Mouse (Mus musculus) MEL (cell line): ENCODE measurements around the gene Gpr61. TPM values are rescaled to one million over a fixed set of nuclear protein-coding genes. Genes with fewer than 3 reads are reported as not detected.

Experiments used
- DNase-seq: peaks from one replicate; pipeline ENCODE4 v3.0.0; 2011; ENCODE audit warnings: low read depth, low spot score
- H3K27ac ChIP-seq: 2 replicates; pipeline ENCODE4 v1.5.1; 2012; ENCODE audit warnings: low read depth, mild to moderate bottlenecking, control low read depth, low read length, moderate library complexity; ENCODE audit not compliant: control insufficient read depth
- H3K27me3 ChIP-seq, 2 experiments: fragments of 150-350 bp in 1 of 2; sonication (generic) in 1 of 2; 2 replicates each; pipeline ENCODE4 v1.6.1; 2012; ENCODE audit warnings: low read length in 2 of 2, mild to moderate bottlenecking in 2 of 2, improper control_type of control experiment in 1 of 2, moderate library complexity in 1 of 2; ENCODE audit not compliant: insufficient read depth in 2 of 2, control insufficient read depth in 1 of 2
- H3K36me3 ChIP-seq, 2 experiments: 2 replicates each; pipeline ENCODE4 v1.6.1; 2012 to 2014; ENCODE audit warnings: low read length in 2 of 2, improper control_type of control experiment in 1 of 2, inconsistent platforms in 1 of 2, mild to moderate bottlenecking in 1 of 2; ENCODE audit not compliant: insufficient read depth in 2 of 2, control insufficient read depth in 1 of 2
- H3K4me1 ChIP-seq, 2 experiments: fragments of 150-350 bp in 1 of 2; sonication (generic) in 1 of 2; 2 replicates each; pipeline ENCODE4 v1.6.1; 2012; ENCODE audit warnings: low read length in 2 of 2, improper control_type of control experiment in 1 of 2, mild to moderate bottlenecking in 1 of 2; ENCODE audit not compliant: insufficient read depth in 2 of 2, control insufficient read depth in 1 of 2
- H3K4me3 ChIP-seq, 2 experiments: fragments of 150-350 bp in 1 of 2; sonication (generic) in 1 of 2; 2 replicates each; pipeline ENCODE4 v1.5.1; 2012; ENCODE audit warnings: low read depth in 2 of 2, low read length in 2 of 2, mild to moderate bottlenecking in 2 of 2, moderate library complexity in 2 of 2, control low read depth in 1 of 2, improper control_type of control experiment in 1 of 2; ENCODE audit not compliant: control insufficient read depth in 1 of 2, insufficient read depth in 1 of 2
- H3K79me2 ChIP-seq: 2 replicates; pipeline ENCODE4 v1.6.1; 2012; ENCODE audit warnings: mild to moderate bottlenecking, low read length, moderate library complexity; ENCODE audit not compliant: control insufficient read depth, poor library complexity, insufficient read depth
- H3K9ac ChIP-seq: 2 replicates; pipeline ENCODE4 v1.6.1; 2012; ENCODE audit warnings: low read depth, mild to moderate bottlenecking, control low read depth, low read length, moderate library complexity; ENCODE audit not compliant: control insufficient read depth, poor library complexity, severe bottlenecking
- H3K9me3 ChIP-seq: fragments of 150-350 bp; sonication (generic); replicated peaks from 2 replicates; pipeline ENCODE4 v1.6.1; 2012; ENCODE audit warnings: mild to moderate bottlenecking, low read length, improper control_type of control experiment, moderate library complexity; ENCODE audit not compliant: insufficient read depth
- CTCF ChIP-seq, 3 experiments: IDR thresholded peaks in 2 of 3; conservative IDR thresholded peaks in 1 of 3; 2 replicates each; pipeline ENCODE4 v1.5.1; 2011 to 2012; ENCODE audit warnings: low read length in 3 of 3, low read depth in 2 of 3, mild to moderate bottlenecking in 2 of 3, improper control_type of control experiment in 1 of 3, inconsistent platforms in 1 of 3, mixed read lengths in 1 of 3, moderate library complexity in 1 of 3; ENCODE audit not compliant: control insufficient read depth in 1 of 3, insufficient read depth in 1 of 3, poor library complexity in 1 of 3, severe bottlenecking in 1 of 3
- E2F4 ChIP-seq: IDR thresholded peaks from 2 replicates; pipeline ENCODE4 v1.6.1; 2011; ENCODE audit warnings: low read depth, low read length, improper control_type of control experiment, borderline replicate concordance
- GABPA ChIP-seq: IDR thresholded peaks from 2 replicates; pipeline ENCODE4 v1.6.1; 2012; ENCODE audit warnings: low read depth, mild to moderate bottlenecking, inconsistent platforms, low read length, improper control_type of control experiment, moderate library complexity
- GATA1 ChIP-seq: IDR thresholded peaks from 2 replicates; pipeline ENCODE4 v1.6.1; 2011; ENCODE audit warnings: low read depth, low read length, improper control_type of control experiment
- JUND ChIP-seq: IDR thresholded peaks from 2 replicates; pipeline ENCODE4 v1.6.1; 2011; ENCODE audit warnings: low read depth, mild to moderate bottlenecking, improper control_type of control experiment, low read length
- KAT2A ChIP-seq: conservative IDR thresholded peaks from 2 replicates; pipeline ENCODE4 v1.6.1; 2012; ENCODE audit warnings: low read depth, low read length, improper control_type of control experiment, inconsistent platforms
- RCOR1 ChIP-seq: IDR thresholded peaks from 2 replicates; pipeline ENCODE4 v1.6.1; 2012; ENCODE audit warnings: low read depth, mild to moderate bottlenecking, inconsistent platforms, low read length, improper control_type of control experiment
- TBP ChIP-seq: IDR thresholded peaks from 2 replicates; pipeline ENCODE4 v1.8.0; 2011; ENCODE audit warnings: low read depth, low read length, improper control_type of control experiment
- UBTF ChIP-seq: IDR thresholded peaks from 2 replicates; pipeline ENCODE4 v1.6.1; 2012; ENCODE audit warnings: low read depth, mild to moderate bottlenecking, inconsistent platforms, low read length, improper control_type of control experiment, moderate library complexity, borderline replicate concordance; ENCODE audit not compliant: insufficient read depth
- ZMIZ1 ChIP-seq: IDR thresholded peaks from 2 replicates; pipeline ENCODE4 v1.6.1; 2012; ENCODE audit warnings: low read depth, mild to moderate bottlenecking, inconsistent platforms, low read length, improper control_type of control experiment, moderate library complexity
- polyA plus RNA-seq, 2 experiments: library from polyadenylated mRNA; stranded (reverse) in 1 of 2; unstranded in 1 of 2; fragments of >175 nt in 1 of 2; fragments of >200 nt in 1 of 2; gene quantifications; 2 replicates each; pipeline versions ENCODE4 v1.2.1 to v1.2.4; 2012; ENCODE audit warnings: low replicate concordance in 2 of 2, low read depth in 1 of 2; ENCODE audit not compliant: insufficient read length in 2 of 2, insufficient read depth in 1 of 2, missing spikeins in 1 of 2
- total RNA-seq: library from RNA; depleted of rRNA; stranded (reverse); fragments of 300-350 nt; gene quantifications from 2 replicates; pipeline ENCODE4 v1.2.3, GENCODE M21; 2012

Gene Gpr61
- total and polyA plus RNA-seq, 3 experiments = 0.04 to 0.07 TPM; not detected in 1

- Histone ChIP-seq H3K9me3 (no peaks in the 10 kb centered on the region), H3K36me3 (no peaks in the 10 kb centered on the region), H3K9ac (no peak overlapping the region), H3K79me2 (no peaks in the 10 kb centered on the region), H3K4me1 (peaks cover 0 to 2% of the 10 kb centered on the region in 2 experiments; a peak in 1 of 4 replicates), H3K27ac (no peak overlapping the region), H3K4me3 (no peak overlapping the region), H3K27me3 (peaks cover 10 to 13% of the 10 kb centered on the region in 2 experiments)
- TF ChIP-seq KAT2A (no peak), ZMIZ1 (no peak), E2F4 (no peak), RCOR1 (no peak), GABPA (no peak), UBTF (no peak), JUND (no peak)
- DNase-seq = no peak
Observed at GRCm38 (mm10) chr3:108180514-108180913, 25.8 kb upstream of the Gpr61 start.

GRCm38 (mm10) chr3:108178756-108179715 is 24.4 kb upstream of the Gpr61 start:
- Histone ChIP-seq H3K4me1 (no peaks in the 10 kb centered on the region), H3K27me3 (peaks cover 11 to 15% of the 10 kb centered on the region in 2 experiments), H3K9me3 (no peaks in the 10 kb centered on the region)
- no peak for DNase-seq
- no peak for TF ChIP-seq GATA1
- TF ChIP-seq CTCF (IDR thresholded peaks at IDR 0.05 in 2 of 3, conservative IDR thresholded peaks at IDR 0.05 in 1 of 3; ENCODE audit: control insufficient read depth in 1 of 3, insufficient read depth in 1 of 3, low read depth in 2 of 3, low read length in 3 of 3, poor library complexity in 1 of 3, severe bottlenecking in 1 of 3) = peak; percentile 17 to 24 (median 21); a peak in 3 of 6 replicates
- TF ChIP-seq, all 39 proteins: peak for 1
- Histone ChIP-seq H3K36me3 (no peaks in the 10 kb centered on the region), H3K4me3 (no peak overlapping the region), H3K9ac (no peak overlapping the region), H3K27ac (no peak overlapping the region), H3K79me2 (no peaks in the 10 kb centered on the region)

- DNase-seq = no peak
- H3K4me3 ChIP-seq = no peak overlapping the region
- peaks cover 11 to 19% of the 10 kb centered on the region in 2 experiments for H3K27me3 ChIP-seq
- no peaks in the 10 kb centered on the region for H3K79me2 ChIP-seq
- no peak overlapping the region for H3K27ac ChIP-seq
- H3K4me1 ChIP-seq = no peaks in the 10 kb centered on the region
- no peaks in the 10 kb centered on the region for H3K36me3 ChIP-seq
- no peak for TF ChIP-seq TBP
- no peak overlapping the region for H3K9ac ChIP-seq
- no peaks in the 10 kb centered on the region for H3K9me3 ChIP-seq
Observed at GRCm38 (mm10) chr3:108174672-108175531, 20.2 kb upstream of the Gpr61 start.
